Mouse (Mus musculus): Measurements from ENCODE around the gene Pik3r6. TPM values are rescaled to one million over a fixed set of nuclear protein-coding genes. Genes with fewer than 3 reads are reported as not detected.

Gene Pik3r6
- 0.46 and 0.64 TPM in 2 replicates for polyA plus RNA-seq (2012; ENCODE audit: low replicate concordance)

DNA sequence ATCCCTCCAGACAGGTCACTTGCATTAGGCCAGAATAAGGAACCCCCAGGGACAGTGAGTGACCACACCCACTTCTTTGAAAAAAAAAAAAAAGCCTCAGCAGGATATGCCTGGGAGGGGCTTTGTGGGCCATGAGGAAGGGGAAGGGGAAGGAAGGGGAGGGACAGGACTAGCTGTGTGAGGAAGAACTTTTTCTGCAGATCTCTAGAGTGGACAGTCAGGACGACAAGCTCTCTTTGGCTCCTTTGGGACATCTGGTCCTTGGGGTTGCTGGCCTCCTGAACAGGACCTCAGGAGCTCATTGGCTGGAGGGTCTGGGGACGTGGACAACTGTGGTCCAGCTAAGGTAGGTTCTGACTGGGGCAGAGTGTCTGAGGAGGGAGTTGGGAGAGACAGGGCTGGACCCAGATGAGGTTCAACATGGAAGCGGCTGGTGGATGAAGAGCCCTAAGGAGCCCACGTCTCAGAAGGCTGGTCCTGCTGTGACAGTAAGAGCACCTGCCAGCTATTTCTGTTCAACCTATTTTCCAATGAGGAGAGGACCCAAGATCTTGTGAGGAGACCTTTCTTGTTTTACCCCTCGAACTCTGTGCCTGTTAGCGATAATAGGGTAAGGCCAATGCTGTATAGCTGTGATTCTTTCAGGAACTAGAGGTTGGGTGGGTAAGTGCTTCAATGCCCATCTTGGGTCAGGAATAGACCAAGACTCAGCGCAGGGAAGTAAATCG lies at the start of gene Pik3r6:
Gene Pik3r6 (plus strand): TSS at position 118 of the 728 bp plus-strand sequence.

GRCm38 (mm10) chr11:68555918-68556584 lies 53.2 kb downstream of the Pik3r6 start, which contains the start of gene Mfsd6l:
Gene Mfsd6l, plus strand, starts transcription at chr11:68556186.

DNA sequence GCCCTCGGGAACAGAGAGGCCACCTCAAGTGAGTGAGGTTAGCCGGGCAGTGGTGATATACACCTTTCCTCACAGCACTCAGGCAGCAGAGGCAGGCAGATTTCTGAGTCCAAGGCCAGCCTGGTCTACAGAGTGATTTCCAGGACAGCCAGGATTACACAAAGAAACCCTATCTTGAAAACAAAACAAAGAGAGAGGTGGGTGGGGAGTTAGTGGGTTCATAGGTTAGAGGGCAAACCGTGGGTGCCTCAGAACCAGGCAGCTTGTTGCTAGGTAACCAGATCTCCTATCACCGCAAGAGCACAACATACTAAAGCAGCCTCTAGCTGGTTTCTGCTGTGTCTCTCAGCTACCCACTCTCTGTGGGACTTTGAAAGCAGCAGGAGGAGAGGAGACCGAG lies 83.9 kb downstream of the Pik3r6 start, which contains the start of gene Ccdc42:
Gene Ccdc42 (plus strand): TSS at position 301 of the 400 bp plus-strand sequence.

Other genes with a start within 250 kb of the Pik3r6 start
- 0.05 and 0.14 TPM in 2 replicates for gene Ntn1, start 102.2 kb upstream of the Pik3r6 start, polyA plus RNA-seq (2012; ENCODE audit: low replicate concordance)
- gene Pik3r5, start 70.9 kb upstream of the Pik3r6 start, polyA plus RNA-seq (2012; ENCODE audit: low replicate concordance) = 26.0 and 35.2 TPM in 2 replicates
- not detected in 2 replicates for gene Mfsd6l, start 53.2 kb downstream of the Pik3r6 start, polyA plus RNA-seq (2012; ENCODE audit: low replicate concordance)
- gene Ccdc42, start 84.0 kb downstream of the Pik3r6 start, polyA plus RNA-seq (2012; ENCODE audit: low replicate concordance) = not detected in 2 replicates
- gene Myh10, start 188.5 kb downstream of the Pik3r6 start, polyA plus RNA-seq (2012; ENCODE audit: low replicate concordance) = 30.1 and 60.1 TPM in 2 replicates